Mouse (Mus musculus): ENCODE results near the gene Sh3bp5l. TPM values are rescaled to one million over a fixed set of nuclear protein-coding genes. Genes with fewer than 3 reads are reported as not detected.
"Not testable (repeated sequence)": the region's sequence is repeated elsewhere in the genome, so short reads cannot be mapped to it uniquely, and the experiment has no call there.

The Sh3bp5l gene
- total and polyA plus RNA-seq, 3 experiments: 4.5 to 18.2 (median 18.1) TPM

- TF ChIP-seq POLR2AphosphoS5 (IDR thresholded peaks at IDR 0.05; ENCODE audit: insufficient replicate concordance, low read depth, low read length) (no peak), GATA1 (IDR thresholded peaks at IDR 0.05; ENCODE audit: borderline replicate concordance, low read length) (no peak), TAL1 (conservative IDR thresholded peaks at IDR 0.05; ENCODE audit: low read depth, low read length) (no peak), GATA2 (IDR thresholded peaks at IDR 0.05; ENCODE audit: borderline replicate concordance, low read depth, low read length) (no peak), CTCF (IDR thresholded peaks at IDR 0.05; ENCODE audit: low read depth, low read length) (no peak)
- ATAC-seq (ENCODE audit: extremely low read depth, insufficient number of reproducible peaks, low FRiP score, poor library complexity, severe bottlenecking) (no peak), DNase-seq (ENCODE audit: low spot score) (no peak)
- no peaks in the 10 kb centered on the region for H3K36me3 ChIP-seq (replicated peaks)
- no peaks in the 10 kb centered on the region for H3K9me3 ChIP-seq (replicated peaks)
- no peak overlapping the region for H3K4me3 ChIP-seq (ENCODE audit: low read depth, low read length)
- 0 out of 2 replicates have a peak, but pooled peaks cover 3% of the 10 kb centered on the region for H3K27me3 ChIP-seq (ENCODE audit: insufficient read depth, low read length)
- H3K4me1 ChIP-seq (ENCODE audit: insufficient read depth, low read depth, low read length): peaks cover 61% of the 10 kb centered on the region
These were observed 27.5 kb downstream of the Sh3bp5l start for GRCm38 (mm10) chr11:58357844-58358534.

DNA sequence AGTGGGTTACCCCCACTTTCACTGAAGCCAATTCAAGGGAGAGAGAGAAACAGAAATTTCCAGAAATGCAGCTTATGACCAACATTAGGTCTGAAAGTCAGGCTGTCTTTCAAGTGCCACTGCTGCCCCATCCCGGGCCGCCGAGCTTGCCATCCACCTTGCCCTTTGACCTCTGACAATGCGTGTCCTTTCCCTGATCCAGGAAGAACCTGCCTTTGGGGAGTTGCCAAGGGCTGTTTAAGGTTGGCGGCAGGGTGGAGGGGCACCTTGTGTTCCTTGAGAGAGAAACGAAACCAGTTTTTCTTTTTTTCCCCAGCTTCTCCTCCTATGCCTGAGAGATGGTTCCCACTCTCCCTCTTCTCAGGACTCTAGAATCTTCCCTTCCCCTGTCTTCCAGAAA lies 32.0 kb downstream of the Sh3bp5l start:
- H3K4me1 ChIP-seq (ENCODE audit: insufficient read depth, low read depth, low read length): peaks cover 29% of the 10 kb centered on the region
- H3K4me3 ChIP-seq (ENCODE audit: low read depth, low read length); H3K27me3 ChIP-seq (ENCODE audit: insufficient read depth, low read length); DNase-seq (ENCODE audit: low spot score); H3K36me3 ChIP-seq (replicated peaks); ATAC-seq (ENCODE audit: extremely low read depth, insufficient number of reproducible peaks, low FRiP score, poor library complexity, severe bottlenecking); H3K9me3 ChIP-seq (replicated peaks): not testable (repeated sequence)

DNA sequence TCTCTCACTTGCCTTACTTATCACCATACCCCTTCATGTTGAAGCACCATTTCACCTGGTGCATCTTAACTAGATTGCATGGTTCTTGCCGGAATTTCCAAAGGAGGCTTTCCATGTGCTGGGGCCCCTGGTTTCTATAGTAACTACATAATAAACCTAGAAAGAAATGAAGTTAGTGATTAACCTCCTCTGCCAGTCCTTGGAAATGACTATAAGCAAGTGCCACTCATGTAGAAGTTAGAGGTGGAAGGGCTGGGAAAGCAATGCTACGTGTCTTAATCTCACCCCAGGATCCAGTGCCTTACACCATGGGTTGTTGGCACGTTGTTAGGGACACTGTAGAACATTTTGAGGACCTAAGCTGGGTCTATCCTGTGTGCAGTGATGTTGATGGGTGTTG lies 33.9 kb downstream of the Sh3bp5l start:
- TF ChIP-seq GATA2 (IDR thresholded peaks at IDR 0.05; ENCODE audit: borderline replicate concordance, low read depth, low read length) (no peak), GATA1 (IDR thresholded peaks at IDR 0.05; ENCODE audit: borderline replicate concordance, low read length) (no peak)
- ATAC-seq (ENCODE audit: extremely low read depth, insufficient number of reproducible peaks, low FRiP score, poor library complexity, severe bottlenecking) (no peak), DNase-seq (ENCODE audit: low spot score) (no peak)
- Histone ChIP-seq H3K27me3 (ENCODE audit: insufficient read depth, low read length) (peaks cover 3% of the 10 kb centered on the region; the same call in 1 of the 2 replicates), H3K4me3 (ENCODE audit: low read depth, low read length) (no peak overlapping the region), H3K9me3 (replicated peaks) (no peaks in the 10 kb centered on the region), H3K4me1 (ENCODE audit: insufficient read depth, low read depth, low read length) (peaks cover 23% of the 10 kb centered on the region), H3K36me3 (replicated peaks) (no peaks in the 10 kb centered on the region)

GRCm38 (mm10) chr11:58366191-58366590 lies 35.7 kb downstream of the Sh3bp5l start:
- DNase-seq (ENCODE audit: low spot score); H3K27me3 ChIP-seq (ENCODE audit: insufficient read depth, low read length); H3K4me3 ChIP-seq (ENCODE audit: low read depth, low read length): not testable (repeated sequence)

DNA sequence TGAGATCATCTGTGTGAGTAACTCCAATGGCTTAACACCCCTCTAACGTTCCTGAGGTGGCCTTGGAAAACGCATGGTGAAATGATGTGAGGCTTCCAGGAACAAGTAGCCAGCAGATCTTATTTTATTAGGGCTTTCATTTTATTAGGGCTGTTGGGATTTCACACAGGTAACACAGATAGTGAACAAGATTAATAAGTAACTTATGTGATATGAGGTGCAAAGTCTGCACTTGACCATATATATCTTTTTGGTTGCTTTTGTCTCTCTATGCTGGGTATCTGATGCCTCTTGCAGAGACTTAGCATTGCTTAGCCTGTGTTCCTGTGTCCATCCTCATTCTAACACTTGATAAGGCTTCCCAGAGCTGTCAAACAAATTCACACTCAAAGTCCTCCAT lies 46.7 kb downstream of the Sh3bp5l start:
- ATAC-seq (ENCODE audit: extremely low read depth, insufficient number of reproducible peaks, low FRiP score, poor library complexity, severe bottlenecking) (no peak), DNase-seq (ENCODE audit: low spot score) (no peak)
- TF ChIP-seq CTCF (IDR thresholded peaks at IDR 0.05; ENCODE audit: low read depth, low read length) (no peak), POLR2AphosphoS5 (IDR thresholded peaks at IDR 0.05; ENCODE audit: insufficient replicate concordance, low read depth, low read length) (no peak), GATA1 (IDR thresholded peaks at IDR 0.05; ENCODE audit: borderline replicate concordance, low read length) (no peak), TAL1 (conservative IDR thresholded peaks at IDR 0.05; ENCODE audit: low read depth, low read length) (no peak), GATA2 (IDR thresholded peaks at IDR 0.05; ENCODE audit: borderline replicate concordance, low read depth, low read length) (no peak)
- Histone ChIP-seq H3K36me3 (replicated peaks) (no peaks in the 10 kb centered on the region), H3K4me3 (ENCODE audit: low read depth, low read length) (no peak overlapping the region), H3K27me3 (ENCODE audit: insufficient read depth, low read length) (peaks cover 3% of the 10 kb centered on the region; the same call in 1 of the 2 replicates), H3K4me1 (ENCODE audit: insufficient read depth, low read depth, low read length) (peaks cover 33% of the 10 kb centered on the region), H3K9me3 (replicated peaks) (no peaks in the 10 kb centered on the region)

More at GRCm38 (mm10) chr11:58366191-58366590, 35.7 kb downstream of the Sh3bp5l start:
- H3K4me1 ChIP-seq (ENCODE audit: insufficient read depth, low read depth, low read length); H3K36me3 ChIP-seq (replicated peaks); H3K9me3 ChIP-seq (replicated peaks); ATAC-seq (ENCODE audit: extremely low read depth, insufficient number of reproducible peaks, low FRiP score, poor library complexity, severe bottlenecking): not testable (repeated sequence)

GRCm38 (mm10) chr11:58377686-58378085 lies 47.2 kb downstream of the Sh3bp5l start:
- DNase-seq (ENCODE audit: low spot score) (no peak), ATAC-seq (ENCODE audit: extremely low read depth, insufficient number of reproducible peaks, low FRiP score, poor library complexity, severe bottlenecking) (no peak)
- Histone ChIP-seq H3K36me3 (replicated peaks) (no peaks in the 10 kb centered on the region), H3K4me3 (ENCODE audit: low read depth, low read length) (no peak overlapping the region), H3K9me3 (replicated peaks) (no peaks in the 10 kb centered on the region), H3K27me3 (ENCODE audit: insufficient read depth, low read length) (peaks cover 3% of the 10 kb centered on the region; the same call in 1 of the 2 replicates), H3K4me1 (ENCODE audit: insufficient read depth, low read depth, low read length) (peaks cover 36% of the 10 kb centered on the region)
- TF ChIP-seq GATA2 (IDR thresholded peaks at IDR 0.05; ENCODE audit: borderline replicate concordance, low read depth, low read length) (no peak), CTCF (IDR thresholded peaks at IDR 0.05; ENCODE audit: low read depth, low read length) (no peak), GATA1 (IDR thresholded peaks at IDR 0.05; ENCODE audit: borderline replicate concordance, low read length) (no peak), POLR2AphosphoS5 (IDR thresholded peaks at IDR 0.05; ENCODE audit: insufficient replicate concordance, low read depth, low read length) (no peak), TAL1 (conservative IDR thresholded peaks at IDR 0.05; ENCODE audit: low read depth, low read length) (no peak)

GRCm38 (mm10) chr11:58378763-58379278 lies 48.3 kb downstream of the Sh3bp5l start, which contains the start of gene Lypd8:
Gene Lypd8 (plus strand): TSS chr11:58379043.
- no peak for ATAC-seq (ENCODE audit: extremely low read depth, insufficient number of reproducible peaks, low FRiP score, poor library complexity, severe bottlenecking)
- Histone ChIP-seq H3K4me3 (ENCODE audit: low read depth, low read length) (no peak within 1 kb of the TSS), H3K4me1 (ENCODE audit: insufficient read depth, low read depth, low read length) (peaks cover 36% of the 10 kb centered on the region), H3K9me3 (replicated peaks) (no peaks in the 10 kb centered on the region), H3K27me3 (ENCODE audit: insufficient read depth, low read length) (peaks cover 3% of the 10 kb centered on the region; the same call in 1 of the 2 replicates), H3K36me3 (replicated peaks) (no peaks in the 10 kb centered on the region)
- no peak for DNase-seq (ENCODE audit: low spot score)
- TF ChIP-seq CTCF (IDR thresholded peaks at IDR 0.05; ENCODE audit: low read depth, low read length): no peak
- no peak for TF ChIP-seq POLR2AphosphoS5 (IDR thresholded peaks at IDR 0.05; ENCODE audit: insufficient replicate concordance, low read depth, low read length)
- no peak for TF ChIP-seq TAL1 (conservative IDR thresholded peaks at IDR 0.05; ENCODE audit: low read depth, low read length)
- no peak for TF ChIP-seq GATA1 (IDR thresholded peaks at IDR 0.05; ENCODE audit: borderline replicate concordance, low read length)
- TF ChIP-seq GATA2 (IDR thresholded peaks at IDR 0.05; ENCODE audit: borderline replicate concordance, low read depth, low read length): no peak

Measured in G1E (cell line).